Mouse (Mus musculus) B cell, adult 62 days (primary cell): ENCODE data around the gene Dffa. TPM values are rescaled to one million over a fixed set of nuclear protein-coding genes. Genes with fewer than 3 reads are reported as not detected.

ENCODE experiments used
- total RNA-seq: library from RNA; stranded (reverse); gene quantifications from 4 replicates; pipeline ENCODE4 v1.2.4, GENCODE M21; 2023

Dffa gene
- total RNA-seq, result 31.1 to 35.7 TPM (median 33.5 TPM) in 4 replicates

DNA sequence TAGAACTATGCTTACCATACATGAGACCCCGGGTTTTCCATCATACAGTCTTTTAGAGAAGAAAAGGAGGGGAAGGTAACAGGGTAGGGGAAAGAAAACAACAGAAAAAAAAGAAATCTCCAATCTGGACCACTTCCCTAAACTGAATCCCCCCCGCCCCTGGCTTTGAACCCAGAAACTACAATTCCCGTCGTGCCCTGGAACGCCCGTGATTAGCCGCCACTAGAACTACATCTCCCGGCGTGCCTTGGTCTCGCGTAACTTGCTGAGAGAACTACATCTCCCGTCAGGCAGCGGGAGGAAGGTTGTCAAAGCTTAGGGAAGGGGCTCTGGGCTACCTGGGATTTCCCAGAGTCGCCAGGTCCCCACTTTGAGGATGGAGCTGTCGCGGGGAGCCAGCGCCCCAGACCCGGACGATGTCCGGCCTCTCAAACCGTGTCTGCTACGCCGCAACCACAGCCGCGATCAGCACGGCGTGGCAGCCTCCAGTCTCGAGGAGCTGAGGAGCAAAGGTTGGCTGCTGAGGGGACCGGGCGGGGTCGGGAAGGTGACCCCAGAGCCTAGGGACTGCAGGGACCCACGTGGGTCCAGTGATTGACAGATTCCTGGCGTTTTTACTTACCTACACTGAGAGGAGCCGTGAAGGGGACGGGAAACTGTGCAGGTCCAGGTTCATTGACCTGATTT lies at the start of gene Dffa:
TSS of gene Dffa (plus strand) at position 272 of the 687 bp plus-strand sequence.

DNA sequence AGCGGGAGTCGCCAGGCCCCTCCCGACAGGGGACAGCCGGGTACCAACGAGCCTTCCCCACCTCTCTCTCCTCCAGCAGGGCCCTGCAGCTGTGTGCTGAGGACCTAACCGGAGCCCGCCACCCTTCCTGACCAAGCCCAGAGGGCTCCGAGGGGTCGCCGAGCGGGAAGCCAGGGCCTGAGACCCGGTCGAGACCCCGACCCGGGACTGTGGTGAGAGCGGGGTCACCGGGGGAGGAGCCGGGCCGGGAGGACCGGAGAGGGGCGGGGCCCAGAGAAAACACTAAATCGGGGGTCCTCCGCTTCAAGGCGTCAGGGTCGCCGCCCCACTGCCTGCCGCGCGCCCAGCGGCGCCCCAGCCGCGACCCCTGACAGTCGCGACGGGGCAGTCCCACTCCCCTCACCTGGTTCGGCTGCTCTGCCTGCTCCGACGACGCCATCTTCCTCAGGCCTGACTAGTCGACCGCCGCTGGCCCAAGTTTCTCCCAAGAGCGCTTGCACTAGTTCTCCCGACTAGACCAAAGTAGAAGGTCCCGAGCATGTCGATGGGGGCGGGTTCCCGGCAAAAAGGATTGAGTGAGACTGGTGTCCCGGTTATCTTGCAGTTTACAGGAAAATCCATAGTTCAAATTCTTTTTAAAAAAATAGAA lies 4.5 kb upstream of the Dffa start, which contains the start of gene Pex14:
TSS of gene Pex14 (minus strand) at position 508 of the 649 bp plus-strand sequence.

DNA sequence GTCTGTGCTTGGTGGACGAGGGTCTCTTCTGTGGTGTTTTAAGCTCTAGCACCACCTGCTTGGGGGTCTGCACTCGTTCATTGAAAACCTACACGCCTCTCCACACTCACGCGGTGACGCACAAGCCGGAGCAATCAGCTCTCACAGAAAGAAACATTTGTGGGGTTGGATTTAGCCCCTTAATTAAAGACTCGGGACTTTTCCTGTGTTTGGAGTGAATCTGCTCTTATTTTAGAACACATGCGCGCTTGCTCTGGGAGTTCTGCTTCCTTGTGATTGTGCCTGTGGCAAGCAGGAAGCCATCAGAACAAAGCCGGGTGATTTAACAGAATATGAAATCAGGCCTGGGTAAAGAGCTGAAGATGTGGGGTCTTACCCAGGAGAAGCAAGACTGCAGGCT lies 22.7 kb downstream of the Dffa start, which contains the start of gene Cort:
TSS of gene Cort (minus strand) at position 101 of the 400 bp plus-strand sequence.

DNA sequence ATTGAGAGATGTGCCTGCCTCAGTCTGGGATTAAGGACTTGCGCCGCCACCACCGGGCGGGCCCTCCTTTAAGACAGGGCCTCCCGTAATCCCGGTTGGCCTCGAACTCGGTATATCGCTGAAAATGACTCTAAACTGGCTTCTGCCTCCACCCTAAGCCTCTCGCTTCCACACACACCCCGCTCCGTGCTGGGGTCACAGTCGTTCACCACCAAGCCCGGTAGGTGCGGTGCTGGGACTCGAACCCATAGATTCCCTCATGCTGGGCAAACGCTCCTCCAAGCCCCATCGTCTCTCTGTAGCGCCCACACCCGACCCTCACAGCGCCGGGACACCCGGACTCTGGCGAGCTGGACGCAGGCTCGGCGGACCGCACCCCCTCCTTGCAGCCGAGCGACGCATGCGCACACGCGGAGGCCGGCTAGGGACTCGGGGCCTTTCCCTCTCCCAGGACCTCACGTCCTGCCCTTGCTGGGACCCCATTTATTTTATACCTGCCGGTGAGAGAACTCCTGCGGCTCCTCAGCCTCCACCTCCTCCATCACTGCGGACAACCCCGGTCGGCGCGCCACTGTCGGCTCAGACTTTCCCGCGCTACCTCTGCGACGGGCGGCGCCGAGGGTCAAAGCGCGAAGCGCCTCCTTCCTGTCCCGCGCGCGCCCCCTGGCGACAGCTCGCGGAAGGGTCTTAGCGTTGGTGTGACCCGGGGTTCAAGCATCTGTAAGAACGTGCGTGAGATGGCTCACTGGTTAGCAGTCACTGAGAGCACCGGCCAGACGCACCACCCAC lies 33.2 kb downstream of the Dffa start, which contains the start of gene Cenps:
TSS of gene Cenps (minus strand) at position 648 of the 789 bp plus-strand sequence.

DNA sequence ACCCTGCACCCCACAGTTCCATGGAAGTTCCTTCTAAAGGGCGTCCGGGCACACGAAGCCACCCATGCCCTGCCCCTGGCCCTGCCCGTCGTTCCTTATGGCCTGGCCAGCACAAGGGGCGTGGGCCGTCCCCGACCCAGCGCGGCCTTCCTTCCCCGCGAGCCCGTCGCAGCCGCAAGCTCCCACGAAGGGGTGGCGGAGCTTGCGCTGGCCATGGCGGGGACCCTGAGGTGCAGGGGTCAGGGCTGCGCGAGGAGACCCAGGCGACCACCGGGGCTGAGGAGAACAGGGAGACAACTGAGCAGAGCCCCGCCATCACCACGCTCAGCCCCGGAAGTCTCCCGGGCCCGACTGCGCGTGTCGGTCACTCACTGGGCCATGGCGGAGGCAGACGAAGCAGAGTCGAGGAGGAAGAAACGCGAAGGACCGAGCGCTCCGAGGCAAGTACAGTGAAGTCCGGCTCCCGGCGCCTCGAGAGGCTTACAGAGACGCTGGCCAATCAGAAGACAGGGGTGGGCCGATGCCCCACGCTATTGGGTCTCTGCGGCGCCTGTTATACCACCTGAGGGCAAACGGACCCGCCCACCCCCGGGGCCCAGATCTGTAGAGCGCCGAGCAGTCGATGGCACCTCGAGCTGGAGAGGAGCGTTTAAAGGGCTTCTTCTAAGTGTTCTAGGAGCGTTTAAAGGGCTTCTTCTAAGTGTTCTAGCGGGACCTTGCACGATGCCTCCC lies 62.4 kb downstream of the Dffa start, which contains the start of gene Pgd:
TSS of gene Pgd (minus strand) at position 557 of the 732 bp plus-strand sequence.

Other genes starting within 250 kb of the Dffa start
- gene Pex14, start 4.3 kb upstream of the Dffa start, total RNA-seq, result 29.8 to 35.0 TPM (median 31.9 TPM) in 4 replicates
- gene Cort, start 22.6 kb downstream of the Dffa start, total RNA-seq, result 3.2 to 5.3 TPM (median 4.3 TPM) in 4 replicates
- 24.6 to 29.9 TPM (median 26.1 TPM) in 4 replicates for gene Cenps, start 33.5 kb downstream of the Dffa start, total RNA-seq
- 53.7 to 60.2 TPM (median 57.0 TPM) in 4 replicates for gene Pgd, start 62.6 kb downstream of the Dffa start, total RNA-seq
- gene Kif1b, start 203.5 kb downstream of the Dffa start, total RNA-seq, result 13.2 to 16.1 TPM (median 14.5 TPM) in 4 replicates